Mouse (Mus musculus): Measurements from ENCODE around the gene Ly86.

GRCm38 (mm10) chr13:37451021-37451420 lies 106.0 kb downstream of the Ly86 start:
- TF ChIP-seq NRF1 (IDR thresholded peaks at IDR 0.05; ENCODE audit: low read depth, low read length) = no peak
- TF ChIP-seq POLR2A (IDR thresholded peaks at IDR 0.05; ENCODE audit: low read depth, low read length) = no peak
- TF ChIP-seq CTCF (conservative IDR thresholded peaks at IDR 0.05 in 1 of 2, IDR thresholded peaks at IDR 0.05 in 1 of 2; ENCODE audit: low read depth in 2 of 2, low read length in 2 of 2) = no peak
- TF ChIP-seq POLR2AphosphoS2 (IDR thresholded peaks at IDR 0.05; ENCODE audit: low read depth, low read length) = no peak
- TF ChIP-seq ZKSCAN1 (IDR thresholded peaks at IDR 0.05; ENCODE audit: borderline replicate concordance, low read depth, low read length) = no peak
- TF ChIP-seq TCF12 (IDR thresholded peaks at IDR 0.05; ENCODE audit: low read depth, low read length) = no peak
- TF ChIP-seq RCOR1 (conservative IDR thresholded peaks at IDR 0.05; ENCODE audit: low read depth, low read length) = no peak
